ENCODE assay signal across 18 mouse cellular contexts in the genomic region with DNA sequence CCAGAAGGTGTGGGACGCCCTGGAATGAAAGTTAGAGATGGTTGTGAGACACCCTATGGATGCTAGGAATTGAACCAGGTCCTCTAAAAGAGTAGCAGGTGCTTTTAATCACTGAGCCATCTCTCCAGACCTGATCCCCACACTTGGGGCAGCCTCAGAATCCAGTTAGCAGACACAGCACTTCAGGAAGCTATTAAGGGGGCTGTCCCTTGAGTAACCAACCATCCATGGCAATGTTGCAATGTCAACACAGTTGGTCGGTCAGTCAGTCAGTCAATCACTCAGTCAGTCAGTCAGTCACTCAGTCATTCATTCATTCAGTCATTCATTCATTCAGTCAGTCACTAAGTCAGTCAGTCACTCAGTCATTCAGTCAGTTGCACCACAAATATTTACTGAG.
"Had no signal": no experiment of that assay in that cellular context is flagged by ENCODE, and none has a peak within 500 bp of the region (broad histone marks: within the 10 kb centered on the region; RNA-seq: fewer than 3 reads in every experiment).

No protein-coding gene starts in this region.

- H3K27ac ChIP-seq: kidney, postnatal 0 days; layer of hippocampus, adult 2 months; left cerebral cortex, adult 2 months; liver, embryonic 13.5 days; midbrain, embryonic 15.5 days; neural tube, embryonic 13.5 days; stomach, postnatal 0 days had no signal

- DNase-seq: kidney, adult 2 months; kidney, postnatal 25 days; layer of hippocampus, postnatal 36 days; liver, embryonic 13.5 days; lung, adult 2 months; lung, postnatal 14 days; lung, postnatal 4 days; right cerebral cortex, postnatal 4 days; thymus, adult 2 months; thymus, postnatal 14 days; thymus, postnatal 4 days had no signal

- H3K4me3 ChIP-seq: layer of hippocampus, adult 2 months; left cerebral cortex, adult 2 months; liver, embryonic 13.5 days; midbrain, embryonic 15.5 days; neural tube, embryonic 13.5 days had no signal

- ATAC-seq: intestine, postnatal 0 days; midbrain, embryonic 15.5 days had no signal

- H3K27me3 ChIP-seq: liver, embryonic 13.5 days; midbrain, embryonic 15.5 days; neural tube, embryonic 13.5 days had no signal
